In the genomic region with DNA sequence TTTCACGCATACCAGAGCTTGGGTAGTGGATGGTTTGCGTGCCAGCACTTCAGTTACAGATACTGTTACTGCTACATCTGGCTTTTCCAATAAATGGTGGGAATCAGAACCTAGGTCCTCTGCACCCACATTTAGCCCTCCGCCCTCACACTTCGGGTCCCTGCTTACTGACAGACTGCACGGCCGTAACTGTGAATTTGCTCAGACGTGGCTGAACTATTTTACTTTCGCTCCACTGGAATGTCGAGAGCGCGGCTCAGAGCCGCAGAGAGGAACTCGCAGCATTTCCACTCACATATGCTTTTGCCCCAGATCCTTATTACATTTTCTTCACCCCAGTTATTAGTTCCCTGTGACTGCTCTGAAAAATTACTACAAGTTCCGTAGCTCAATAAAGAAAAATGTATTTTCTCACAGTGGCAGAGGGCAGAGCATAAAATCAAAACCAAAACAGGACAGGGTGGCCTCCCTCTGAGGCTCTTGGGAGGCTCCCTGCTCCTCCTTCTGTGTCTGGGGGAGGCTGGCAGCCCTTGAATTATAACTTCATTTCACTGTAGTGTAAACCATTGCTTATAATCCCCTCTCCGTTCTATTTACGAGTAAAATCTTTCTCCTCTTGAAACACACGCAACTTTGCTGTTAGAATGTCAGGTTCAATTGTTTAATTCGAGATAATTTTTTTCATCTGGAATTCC, we compare ENCODE assay signal across 9 mouse cellular contexts.
DNase-seq lines count a peak whose midpoint lies in the region; ATAC-seq and TF ChIP-seq lines count a peak whose summit lies in the region.
"Had no signal": no experiment of that assay in that cellular context is flagged by ENCODE, and none has a peak within 500 bp of the region (broad histone marks: within the 10 kb centered on the region; RNA-seq: fewer than 3 reads in every experiment).

No protein-coding gene starts in this region.

- ATAC-seq in Patski, result peak; percentile 74
- no peak for ATAC-seq in activated CD4-positive, CD25-positive, alpha-beta regulatory T cell, adult 4 months

- no peak for TF ChIP-seq CTCF in Patski (IDR thresholded peaks at IDR 0.05)

- POLR2A ChIA-PET in Patski (lab: Charles Lee), result no interaction called here

- no peaks in the 10 kb centered on the region for H3K27me3 ChIP-seq in Patski

- CTCF ChIA-PET in Patski (lab: Charles Lee), result interaction anchor here (1.0 to 1.9 kb wide), 2 partner anchors 10 to 13 kb away, joined by 3 to 7 read pairs; no protein-coding TSS in a partner anchor

- DNase-seq in embryo, embryonic 11 days, result peak; percentile 9
- DNase-seq in embryo, embryonic 9.5 days (ENCODE audit: extremely low spot score), result no peak
- no peak for DNase-seq in Patski (ENCODE audit: low read depth, low spot score)
- peak; percentile 8 for DNase-seq in heart, postnatal 4 days
- DNase-seq in lung, postnatal 10 days, result peak; percentile 8
- DNase-seq in cerebellum, postnatal 25 days, result no peak
- no peak for DNase-seq in spleen, postnatal 36 days (ENCODE audit: low spot score in 2 of 2)
- DNase-seq: liver had no signal

- in situ Hi-C loops in Patski (cut with MboI; ENCODE audit: low pct_unique_long_range_greater_than_20kb), result no loop called here

Comparison
In these comparisons a context has a peak if more than half of its experiments do, and no peak if none do; other contexts are left out.
1. DNase-seq: peak in embryo, embryonic 11 days (single experiment), heart, postnatal 4 days (single experiment) and lung, postnatal 10 days (single experiment); none in embryo, embryonic 9.5 days (single experiment), Patski (single experiment), cerebellum, postnatal 25 days (0 of 2) and spleen, postnatal 36 days (0 of 2).